Mouse (Mus musculus) neural tube, embryonic 12.5 days (tissue): ENCODE results near the gene Slc26a1. TPM values are rescaled to one million over a fixed set of nuclear protein-coding genes. Genes with fewer than 3 reads are reported as not detected.

Experiments
- ATAC-seq: fragments of 200-750 bp; cut with Nextera tagmentation; 2 replicates; pipeline ENCODE4 v1.8.0; 2017; ENCODE audit warnings: low read depth, mild to moderate bottlenecking, moderate TSS enrichment, moderate library complexity; ENCODE audit not compliant: low FRiP score
- H3K27ac ChIP-seq: fragments of 300-500 bp; sonication (generic); 2 replicates; pipeline ENCODE4 v1.5.1; 2016
- H3K27me3 ChIP-seq: fragments of 300-500 bp; sonication (generic); replicated peaks from 2 replicates; pipeline ENCODE4 v1.6.1; 2016; ENCODE audit warnings: mild to moderate bottlenecking
- H3K36me3 ChIP-seq: fragments of 300-500 bp; sonication (generic); 2 replicates; pipeline ENCODE4 v1.6.1; 2016; ENCODE audit warnings: mild to moderate bottlenecking
- H3K4me1 ChIP-seq: fragments of 300-500 bp; sonication (generic); 2 replicates; pipeline ENCODE4 v1.6.1; 2016
- H3K4me2 ChIP-seq: fragments of 300-500 bp; sonication (generic); replicated peaks from 2 replicates; pipeline ENCODE4 v1.6.1; 2016; ENCODE audit warnings: mild to moderate bottlenecking
- H3K4me3 ChIP-seq: fragments of 300-500 bp; sonication (generic); 2 replicates; pipeline ENCODE4 v1.5.1; 2016
- H3K9ac ChIP-seq: fragments of 300-500 bp; sonication (generic); 2 replicates; pipeline ENCODE4 v1.6.1; 2016; ENCODE audit warnings: mild to moderate bottlenecking
- H3K9me3 ChIP-seq: fragments of 300-500 bp; sonication (generic); 2 replicates; pipeline ENCODE4 v1.6.1; 2016; ENCODE audit warnings: mild to moderate bottlenecking
- WGBS: fragments of 180-500 bp; shearing (Covaris S2); methylation state at CpG from one replicate; pipeline ENCODE4 v1.1.7; 2016; 5-methylcytosine and 5-hydroxymethylcytosine counted together
- polyA plus RNA-seq: library from polyadenylated mRNA; unstranded; fragments of >200 nt; fragmentation: Nextera tagmentation; extraction: Ambion mirVana; gene quantifications from 2 replicates; pipeline ENCODE4 v1.2.1, GENCODE M21; 2016

The Slc26a1 gene
- polyA plus RNA-seq, 1 experiment from 2014 or later: 1.2 TPM

DNA sequence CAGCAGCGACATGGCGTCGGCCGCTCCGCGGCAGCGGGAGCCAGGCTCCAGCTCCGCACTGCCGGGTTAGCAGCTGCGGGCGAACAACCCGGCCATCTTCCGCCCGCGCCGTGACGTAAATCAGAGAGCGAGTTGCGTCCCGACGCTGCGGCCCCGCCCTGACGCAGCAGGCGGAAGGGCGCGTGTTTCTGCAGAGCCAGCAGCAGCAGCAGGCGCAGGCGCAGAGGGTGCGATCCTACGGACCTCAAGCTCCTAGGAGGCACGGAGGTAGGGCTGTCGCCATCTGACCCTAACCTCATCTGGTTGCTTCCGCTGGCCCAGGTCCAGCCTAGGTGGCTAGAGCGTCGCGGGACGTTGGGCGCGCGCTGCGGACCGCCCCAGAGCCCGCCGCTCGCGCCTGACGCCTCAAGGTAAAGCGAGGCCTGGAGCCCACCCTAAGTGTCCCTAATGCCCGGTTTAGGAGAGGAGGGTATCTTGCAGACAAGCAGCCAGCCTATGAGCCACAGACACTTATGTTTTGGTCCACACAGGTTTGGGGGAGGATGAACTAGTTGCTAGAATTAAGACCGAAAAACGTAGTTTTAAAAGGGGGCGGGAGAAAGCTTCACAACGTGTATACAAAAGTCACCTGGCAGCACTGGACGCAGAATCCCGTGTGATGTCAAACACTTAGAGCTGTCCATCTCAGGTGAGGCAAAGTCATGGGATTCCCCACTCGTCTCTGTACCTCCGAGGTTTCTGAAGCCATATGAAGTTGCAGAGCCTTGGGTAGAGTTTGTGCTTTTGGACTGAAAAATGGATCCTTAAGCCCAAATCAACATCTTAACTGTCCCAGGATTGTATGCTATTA is 45.5 kb downstream of the Slc26a1 start, which contains the start of the genes Gak and Tmem175:
TSS of gene Gak (minus strand) at position 122 of the 850 bp plus-strand sequence.
TSS of gene Tmem175 (plus strand) at position 137 of the 850 bp plus-strand sequence.
- peak; percentile 97 for ATAC-seq
- Histone ChIP-seq H3K4me2 (peak within 1 kb of the TSS; percentile 89), H3K4me1 (peaks cover 18% of the 10 kb centered on the region), H3K4me3 (peak within 1 kb of the TSS; percentile 82), H3K9me3 (no peaks in the 10 kb centered on the region), H3K27ac (peak within 1 kb of the TSS; percentile 79), H3K27me3 (no peaks in the 10 kb centered on the region), H3K9ac (peak within 1 kb of the TSS; percentile 89), H3K36me3 (no peaks in the 10 kb centered on the region)
- WGBS: 1% methylated on average over 58 of the region's 58 CpGs

DNA sequence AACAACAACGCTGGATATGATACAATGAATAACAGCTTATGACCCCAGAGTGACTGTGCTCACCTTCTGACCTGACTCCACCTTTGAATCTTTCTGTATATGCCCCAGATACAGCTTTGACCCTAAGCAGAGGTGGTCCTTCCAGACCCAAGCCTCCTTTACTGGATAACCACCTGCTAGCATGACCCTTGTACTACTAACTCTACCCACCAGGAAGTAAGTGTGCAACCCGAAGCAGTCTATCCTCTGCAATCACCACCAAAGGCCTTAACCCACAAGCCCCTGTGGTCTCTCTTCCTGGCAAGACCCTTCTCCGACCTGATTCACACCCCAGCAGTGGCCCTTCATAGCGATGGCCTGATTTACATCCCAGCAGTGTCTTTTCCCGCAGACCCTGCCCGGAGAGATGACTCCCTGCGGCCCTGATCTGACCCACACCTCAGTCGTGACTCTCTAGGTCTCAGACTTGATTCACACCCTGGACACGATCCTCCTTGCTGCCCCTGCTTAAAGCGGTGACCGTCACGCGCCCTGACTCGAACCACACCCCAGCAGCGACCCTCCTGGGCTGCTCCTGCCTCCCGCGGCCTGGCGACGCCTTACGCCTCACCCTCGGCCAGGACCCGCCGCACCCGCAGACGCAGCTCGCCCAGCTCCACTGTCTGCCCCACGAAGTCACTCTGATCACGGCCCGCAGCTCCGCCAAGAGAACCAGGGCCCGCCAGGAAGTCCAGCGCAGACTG is 46.3 kb downstream of the Slc26a1 start:
- 2% methylated on average over 32 of the region's 32 CpGs for WGBS
- peak; percentile 84 for ATAC-seq
- H3K9ac ChIP-seq: peak overlapping the region; percentile 89
- H3K36me3 ChIP-seq: peaks cover 7% of the 10 kb centered on the region
- H3K9me3 ChIP-seq: no peaks in the 10 kb centered on the region
- H3K27ac ChIP-seq: peak overlapping the region; percentile 79
- peak overlapping the region; percentile 89 for H3K4me2 ChIP-seq
- peaks cover 18% of the 10 kb centered on the region for H3K4me1 ChIP-seq
- no peaks in the 10 kb centered on the region for H3K27me3 ChIP-seq
- H3K4me3 ChIP-seq: peak overlapping the region; percentile 82

DNA sequence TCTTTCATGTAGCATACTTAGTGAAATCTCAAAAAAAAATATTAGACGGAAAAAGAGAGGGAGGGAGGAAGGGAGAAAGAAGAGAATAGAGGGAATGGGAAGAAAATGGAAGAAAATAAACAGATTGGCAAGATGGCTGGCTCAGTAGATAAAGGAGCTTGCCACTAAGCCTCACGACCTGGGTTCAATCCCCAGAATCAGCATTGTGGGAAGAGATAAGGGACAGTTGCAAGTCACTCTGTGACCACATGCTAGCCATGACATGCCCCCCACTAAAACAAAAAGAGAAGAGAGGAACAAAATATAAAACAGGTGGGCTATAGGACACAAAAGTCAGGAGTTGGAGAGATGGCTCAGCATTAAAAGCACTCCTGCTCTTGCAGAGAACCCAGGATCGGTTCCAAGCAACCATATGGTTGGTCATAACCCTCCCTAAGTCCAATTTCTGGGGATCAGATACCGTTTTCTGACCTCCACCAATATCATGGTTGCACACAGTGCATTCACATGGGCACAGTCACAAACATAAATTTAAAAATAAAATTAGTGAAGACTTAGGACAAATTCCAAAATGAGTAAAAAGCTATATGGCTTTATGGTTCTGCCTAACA is 49.2 kb downstream of the Slc26a1 start:
- Histone ChIP-seq H3K27ac (no peak overlapping the region), H3K4me2 (no peak overlapping the region), H3K9ac (no peak overlapping the region), H3K36me3 (peaks cover 33% of the 10 kb centered on the region), H3K27me3 (no peaks in the 10 kb centered on the region), H3K9me3 (no peaks in the 10 kb centered on the region), H3K4me1 (peaks cover 18% of the 10 kb centered on the region), H3K4me3 (no peak overlapping the region)
- 93% methylated on average over 4 of the region's 4 CpGs for WGBS
- no peak for ATAC-seq

DNA sequence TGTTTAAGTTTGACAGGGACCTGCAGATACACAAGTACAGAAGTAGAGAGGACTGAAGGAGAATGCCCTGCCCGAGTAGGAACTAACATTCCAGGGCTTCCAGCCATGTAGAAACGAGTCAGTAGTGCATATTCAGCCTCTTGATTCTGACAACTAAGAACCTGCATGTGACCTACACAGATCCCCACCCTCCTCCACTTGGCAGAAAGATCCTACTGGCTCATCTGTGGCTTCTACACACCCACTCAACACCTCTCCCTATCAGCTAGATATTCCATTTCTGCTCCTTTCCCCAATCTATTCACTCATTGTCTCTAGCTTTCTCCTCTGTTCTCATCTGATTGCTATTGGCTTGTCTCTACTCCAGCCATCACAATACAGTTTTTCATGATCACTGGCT is 53.5 kb downstream of the Slc26a1 start:
- Histone ChIP-seq H3K27ac (no peak overlapping the region), H3K4me2 (no peak overlapping the region), H3K9me3 (no peaks in the 10 kb centered on the region), H3K36me3 (peaks cover 58% of the 10 kb centered on the region), H3K4me1 (no peaks in the 10 kb centered on the region), H3K9ac (no peak overlapping the region), H3K27me3 (no peaks in the 10 kb centered on the region), H3K4me3 (no peak overlapping the region)
- WGBS: 79% methylated on average over 2 of the region's 2 CpGs
- ATAC-seq: no peak

Other genes starting within 250 kb of the Slc26a1 start
- gene Atp5k, start 241.1 kb downstream of the Slc26a1 start, polyA plus RNA-seq: 438 and 460 TPM in 2 replicates
- gene Mfsd7a, start 226.7 kb downstream of the Slc26a1 start, polyA plus RNA-seq: 0.08 and 0.16 TPM in 2 replicates
- gene Pcgf3, start 214.3 kb downstream of the Slc26a1 start, polyA plus RNA-seq: 34.2 and 35.8 TPM in 2 replicates
- 37.4 and 41.3 TPM in 2 replicates for gene Cplx1, start 125.5 kb downstream of the Slc26a1 start, polyA plus RNA-seq
- 52.0 and 58.9 TPM in 2 replicates for gene Gak, start 45.8 kb downstream of the Slc26a1 start, polyA plus RNA-seq
- gene Tmem175, start 45.8 kb downstream of the Slc26a1 start, polyA plus RNA-seq: 18.1 and 18.3 TPM in 2 replicates
- gene Idua, start 15.2 kb downstream of the Slc26a1 start, polyA plus RNA-seq: 8.0 and 8.2 TPM in 2 replicates
- 19.8 and 23.5 TPM in 2 replicates for gene Dgkq, start 5.9 kb downstream of the Slc26a1 start, polyA plus RNA-seq
- 19.1 and 20.7 TPM in 2 replicates for gene Fgfrl1, start 16.8 kb upstream of the Slc26a1 start, polyA plus RNA-seq
- 0.32 TPM in 1 of 2 replicates, not detected in the other for gene Rnf212, start 99.4 kb upstream of the Slc26a1 start, polyA plus RNA-seq
- gene Tmed11, start 119.8 kb upstream of the Slc26a1 start, polyA plus RNA-seq: not detected in 2 replicates
- gene Vmn2r8, start 133.3 kb upstream of the Slc26a1 start, polyA plus RNA-seq: not detected in 2 replicates
- gene Vmn2r9, start 177.0 kb upstream of the Slc26a1 start, polyA plus RNA-seq: not detected in 2 replicates